Mouse (Mus musculus) left cerebral cortex, adult 8-10 months (tissue): ENCODE data around the gene Tiam1. TPM values are rescaled to one million over a fixed set of nuclear protein-coding genes. Genes with fewer than 3 reads are reported as not detected.
"Not testable (repeated sequence)": the region's sequence is repeated elsewhere in the genome, so short reads cannot be mapped to it uniquely, and the experiment has no call there.

Source experiments
- DNase-seq, 2 experiments: peaks; one replicate each; pipeline ENCODE4 v3.0.0; 2022; ENCODE audit warnings: low spot score in 2 of 2
- total RNA-seq, 4 experiments: library from RNA; stranded (reverse); gene quantifications; 2 replicates each; pipeline ENCODE4 v1.2.4; 2022

The Tiam1 gene
- total RNA-seq, 4 experiments from 2014 or later, result 96.3 to 147 (median 119) TPM

DNA sequence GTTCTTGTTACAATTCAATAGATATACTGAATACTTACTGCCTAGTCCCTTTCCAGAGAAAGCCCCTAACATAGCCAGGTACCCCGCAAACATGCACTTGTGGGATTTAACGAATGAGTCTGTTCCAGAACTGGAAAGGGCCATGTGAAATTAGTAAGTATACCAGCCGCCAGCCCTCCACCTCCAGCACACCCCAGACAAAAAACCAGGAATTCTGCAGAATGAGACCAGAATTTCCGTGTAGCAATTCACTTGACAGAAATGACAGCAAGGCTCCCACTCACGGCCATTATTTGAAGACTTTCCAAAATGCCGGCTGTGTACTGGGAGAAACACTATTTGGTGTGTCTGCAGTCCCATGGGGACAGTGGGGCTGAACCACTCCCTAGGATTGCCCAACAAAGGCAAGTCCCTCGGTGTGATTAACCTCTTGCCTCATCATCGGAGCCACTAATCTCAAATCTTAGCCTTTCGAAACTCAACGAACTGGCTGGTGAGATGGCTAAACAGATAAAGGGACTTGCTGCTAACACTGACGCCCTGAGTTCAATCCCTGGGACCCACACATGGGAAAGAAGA is 30.9 kb downstream of the Tiam1 start:
- DNase-seq, result no peak

DNA sequence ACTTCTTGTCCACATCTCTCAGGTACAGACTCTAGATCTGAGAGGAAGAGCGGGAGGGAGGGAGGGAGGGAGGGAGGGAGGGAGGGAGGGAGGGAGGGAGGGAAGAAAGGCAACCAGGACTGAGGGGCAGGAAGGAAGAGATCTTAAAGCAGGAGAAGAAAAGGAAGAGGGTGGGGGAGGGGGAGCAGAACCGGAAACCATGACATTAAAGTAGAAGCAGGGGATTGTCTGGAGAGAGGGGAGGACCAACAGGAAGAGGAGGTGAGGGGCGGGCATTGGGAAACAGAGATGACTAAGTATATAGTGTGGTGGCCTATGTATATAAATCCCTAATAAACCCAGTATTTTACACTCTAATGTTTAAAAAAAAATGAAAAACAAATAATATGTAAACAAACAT is 34.1 kb downstream of the Tiam1 start:
- DNase-seq, result no peak

GRCm38 (mm10) chr16:90104714-90105459 is 38.7 kb downstream of the Tiam1 start:
- DNase-seq, result peak; percentile 36 to 87

GRCm38 (mm10) chr16:90103726-90104125 is 39.8 kb downstream of the Tiam1 start:
- DNase-seq, result no peak

GRCm38 (mm10) chr16:90102596-90102995 is 41.0 kb downstream of the Tiam1 start:
- no peak for DNase-seq

DNA sequence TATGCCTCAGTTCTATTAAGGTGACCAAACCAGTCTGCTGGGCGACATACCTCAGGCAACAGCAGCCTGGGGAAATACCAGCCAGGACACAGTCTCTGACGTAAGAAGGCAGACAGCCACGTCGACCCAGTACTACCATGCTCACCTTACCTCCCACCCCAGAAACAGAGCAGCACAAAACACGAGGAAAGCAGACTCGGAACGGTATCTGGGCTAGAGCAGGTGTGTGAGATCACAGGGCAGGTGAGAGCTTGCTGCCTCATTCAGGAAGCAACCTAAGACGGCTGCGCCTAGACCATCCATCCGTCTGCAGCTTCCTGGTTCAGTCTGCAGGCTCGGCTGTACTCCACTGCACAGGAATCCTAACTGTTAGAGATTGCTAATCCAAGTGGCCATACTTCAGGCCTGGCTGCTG is 45.4 kb downstream of the Tiam1 start:
- DNase-seq, result no peak

- DNase-seq, result no peak
These were observed 45.8 kb downstream of the Tiam1 start for GRCm38 (mm10) chr16:90097769-90098168.

- DNase-seq, result no peak
These were observed 47.6 kb downstream of the Tiam1 start for GRCm38 (mm10) chr16:90096011-90096410.

DNA sequence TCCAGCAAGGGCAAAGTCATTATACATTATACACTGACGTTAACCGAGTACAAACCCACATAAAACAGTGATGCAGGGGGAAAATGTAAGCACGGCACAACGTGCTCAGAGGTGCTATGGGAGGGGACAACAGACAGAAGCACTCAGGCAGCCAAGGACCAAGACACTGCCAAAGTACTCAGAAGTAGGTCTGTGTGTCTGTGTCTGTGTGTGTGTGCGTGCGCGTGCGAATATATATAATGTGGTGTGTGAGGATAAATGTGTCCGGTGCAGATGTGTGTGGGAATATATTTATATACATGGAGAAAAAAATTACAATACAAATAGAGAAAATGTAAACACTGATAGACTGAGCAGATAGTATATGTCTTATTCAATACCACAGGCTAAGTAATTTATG is 50.6 kb downstream of the Tiam1 start:
- DNase-seq, result no peak

- DNase-seq, result no peak
These were observed 51.7 kb downstream of the Tiam1 start for GRCm38 (mm10) chr16:90091906-90092305.

- DNase-seq, result no peak
These were observed 52.4 kb downstream of the Tiam1 start for GRCm38 (mm10) chr16:90091112-90091720.

GRCm38 (mm10) chr16:90090368-90090767 is 53.2 kb downstream of the Tiam1 start:
- no peak for DNase-seq

DNA sequence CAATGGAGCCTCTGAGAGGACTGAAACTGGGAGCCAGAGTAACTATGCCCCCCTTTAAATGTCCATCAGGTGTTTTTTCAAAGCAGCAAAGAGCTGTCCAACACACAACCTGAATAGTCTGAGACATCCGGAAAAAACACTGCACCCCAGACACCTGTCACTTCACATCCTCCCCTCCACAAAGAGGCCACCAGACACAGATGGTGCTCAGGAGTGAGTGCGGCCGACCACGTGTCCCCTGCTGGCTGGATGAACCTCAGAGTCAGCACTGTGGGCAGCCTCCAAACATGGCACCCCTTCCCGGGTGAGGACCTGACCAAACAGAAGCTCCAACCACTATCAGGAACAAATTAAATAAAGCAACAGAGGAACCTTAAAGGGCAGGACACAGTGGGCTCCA is 56.3 kb downstream of the Tiam1 start:
- no peak for DNase-seq

- peak in 1 of 2 experiments; percentile 88 for DNase-seq
These were observed 57.5 kb downstream of the Tiam1 start for GRCm38 (mm10) chr16:90086111-90086510.

DNA sequence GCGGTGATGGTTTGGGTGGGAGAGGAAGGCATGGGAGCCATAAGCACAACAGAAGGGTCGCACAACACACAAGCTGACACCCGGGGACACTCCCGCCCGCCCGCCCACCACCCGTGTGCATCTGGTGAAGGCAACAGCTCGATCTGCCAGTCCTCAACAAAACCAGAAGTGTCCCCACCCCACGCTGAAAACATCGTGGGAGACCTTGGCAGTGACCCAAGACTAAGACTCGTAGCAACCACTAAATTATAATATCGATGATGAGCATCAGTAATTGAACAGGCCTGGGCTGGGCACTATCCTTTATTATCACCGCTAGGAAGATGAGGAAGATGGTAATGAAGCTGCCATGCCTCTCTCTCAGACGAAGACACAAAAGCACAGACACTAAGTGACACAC is 58.0 kb downstream of the Tiam1 start:
- DNase-seq, result peak in 1 of 2 experiments; percentile 53

- no peak for DNase-seq
These were observed 62.4 kb downstream of the Tiam1 start for GRCm38 (mm10) chr16:90081125-90081524.

DNA sequence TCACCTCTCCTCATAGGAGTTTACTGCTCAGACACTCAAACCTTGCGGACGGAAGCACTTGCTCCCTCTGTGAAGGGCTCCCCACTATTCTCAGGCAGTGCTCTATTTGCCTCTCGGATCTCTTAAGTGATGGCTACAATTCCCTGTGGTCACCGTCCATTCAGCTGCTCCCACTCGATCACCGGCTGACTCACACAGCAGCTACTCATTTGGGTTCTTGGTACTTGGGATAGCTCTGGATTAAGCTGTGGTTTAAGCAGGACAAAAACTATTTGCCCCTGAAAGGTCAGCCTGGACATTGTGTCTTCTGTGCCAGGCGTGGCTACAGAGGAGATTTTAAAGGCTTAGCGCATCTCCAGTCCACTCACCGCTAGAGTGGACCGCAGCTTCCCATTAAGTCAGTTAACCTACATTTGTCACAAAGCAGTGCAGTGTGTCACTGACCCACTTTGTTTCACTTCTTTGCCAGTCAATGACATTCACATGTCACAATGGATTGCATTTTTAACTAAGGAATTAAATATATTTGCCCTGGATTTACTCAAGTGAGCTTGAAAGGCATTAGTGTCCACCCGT is 64.7 kb downstream of the Tiam1 start:
- no peak for DNase-seq

DNA sequence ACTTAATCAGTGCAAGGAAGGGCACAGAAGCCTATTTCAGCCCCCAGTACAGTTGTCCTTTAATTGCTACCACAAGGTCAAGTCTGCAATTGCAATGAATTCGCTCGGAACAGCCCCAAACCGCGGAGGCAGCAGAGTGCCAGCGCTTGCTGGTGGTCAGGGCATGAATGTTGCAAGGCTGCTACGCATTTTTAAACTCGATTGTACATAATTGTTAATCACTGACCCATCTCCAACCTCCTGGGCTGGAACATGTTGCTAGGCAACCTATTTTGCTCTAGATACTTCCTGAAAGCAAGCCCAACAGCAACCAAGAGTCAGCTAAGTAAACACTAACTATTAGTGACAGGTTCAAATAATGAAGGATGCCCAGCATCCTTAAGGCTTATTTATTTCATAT is 70.1 kb downstream of the Tiam1 start:
- DNase-seq, result no peak

GRCm38 (mm10) chr16:90072651-90073050 is 70.9 kb downstream of the Tiam1 start:
- no peak for DNase-seq

- not testable (repeated sequence) for DNase-seq
These were observed 72.4 kb downstream of the Tiam1 start for GRCm38 (mm10) chr16:90071125-90071524.

GRCm38 (mm10) chr16:90070104-90070503 is 73.5 kb downstream of the Tiam1 start:
- DNase-seq, result no peak

DNA sequence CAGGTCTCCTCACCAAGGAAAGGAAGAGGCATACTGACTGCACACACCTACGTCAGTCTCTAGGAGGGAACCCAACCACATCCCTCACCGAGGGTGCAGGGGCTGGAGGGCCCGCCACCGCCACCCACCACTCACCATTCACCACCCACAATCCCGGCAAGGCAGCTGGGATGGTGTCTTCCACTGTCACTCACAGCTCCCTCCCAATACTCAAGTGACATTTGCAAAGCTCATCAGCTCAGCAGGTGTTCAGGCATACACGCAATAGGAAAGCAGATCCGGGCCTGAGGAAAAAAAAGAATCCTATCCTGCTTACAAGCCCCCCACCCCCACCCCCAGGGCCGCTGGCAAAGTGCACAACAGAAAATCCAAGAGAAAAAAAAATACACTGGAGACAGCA is 74.4 kb downstream of the Tiam1 start:
- no peak for DNase-seq
